Mouse (Mus musculus) forebrain, postnatal 0 days (tissue): ENCODE results near the gene Klhl20. TPM values are rescaled to one million over a fixed set of nuclear protein-coding genes. Genes with fewer than 3 reads are reported as not detected.

Experiments used
- ATAC-seq: fragments of 200-750 bp; cut with Nextera tagmentation; 2 replicates; pipeline ENCODE4 v1.8.0; 2017; ENCODE audit warnings: mild to moderate bottlenecking, moderate library complexity
- DNase-seq: peaks from one replicate; pipeline ENCODE4 v3.0.0-alpha.2; 2015
- H3K27ac ChIP-seq: fragments of 300-500 bp; sonication (generic); 2 replicates; pipeline ENCODE4 v1.5.1; 2014; ENCODE audit warnings: low read depth, mild to moderate bottlenecking, antibody characterized with exemption, low read length, moderate library complexity, mixed read lengths
- H3K27me3 ChIP-seq: fragments of 300-500 bp; sonication (generic); 2 replicates; pipeline ENCODE4 v1.6.1; 2014; ENCODE audit warnings: mild to moderate bottlenecking, low read length, mixed read lengths; ENCODE audit not compliant: insufficient read depth
- H3K36me3 ChIP-seq: fragments of 300-500 bp; sonication (generic); 2 replicates; pipeline ENCODE4 v1.6.1; 2014; ENCODE audit warnings: mild to moderate bottlenecking, moderate library complexity; ENCODE audit not compliant: insufficient read depth
- H3K4me1 ChIP-seq: fragments of 300-500 bp; sonication (generic); 2 replicates; pipeline ENCODE4 v1.6.1; 2014; ENCODE audit warnings: antibody characterized with exemption; ENCODE audit not compliant: insufficient read depth
- H3K4me2 ChIP-seq: fragments of 300-500 bp; sonication (generic); 2 replicates; pipeline ENCODE4 v1.6.1; 2014; ENCODE audit warnings: low read depth, mild to moderate bottlenecking, moderate library complexity
- H3K4me3 ChIP-seq: fragments of 300-500 bp; sonication (generic); 2 replicates; pipeline ENCODE4 v1.5.1; 2014; ENCODE audit warnings: low read depth, low read length, mixed read lengths
- H3K9ac ChIP-seq: fragments of 300-500 bp; sonication (generic); 2 replicates; pipeline ENCODE4 v1.6.1; 2014; ENCODE audit warnings: mild to moderate bottlenecking
- H3K9me3 ChIP-seq: fragments of 300-500 bp; sonication (generic); 2 replicates; pipeline ENCODE4 v1.6.1; 2016; ENCODE audit warnings: low read length
- CTCF ChIP-seq: sonication (generic); IDR thresholded peaks from 2 replicates; pipeline ENCODE4 v1.5.1; 2016; ENCODE audit warnings: antibody characterized with exemption, control low read depth, low read depth
- WGBS: fragments of 180-500 bp; shearing (Covaris S2); extraction: QIAGEN DNeasy Blood & Tissue Kit; methylation state at CpG from one replicate; pipeline ENCODE4 v1.1.7; 2014; 5-methylcytosine and 5-hydroxymethylcytosine counted together
- polyA plus RNA-seq: library from polyadenylated mRNA; unstranded; fragments of >200 nt; fragmentation: Nextera tagmentation; extraction: Ambion mirVana; gene quantifications from 2 replicates; pipeline ENCODE4 v1.2.1, GENCODE M21; 2015
- total RNA-seq: library from RNA; depleted of rRNA; stranded (reverse); fragments of >200 nt; gene quantifications from 2 replicates; pipeline ENCODE4 v1.2.3, GENCODE M21; 2014

The Klhl20 gene
- total and polyA plus RNA-seq, 2 experiments from 2014 or later, result 12.2 to 24.1 TPM

DNA sequence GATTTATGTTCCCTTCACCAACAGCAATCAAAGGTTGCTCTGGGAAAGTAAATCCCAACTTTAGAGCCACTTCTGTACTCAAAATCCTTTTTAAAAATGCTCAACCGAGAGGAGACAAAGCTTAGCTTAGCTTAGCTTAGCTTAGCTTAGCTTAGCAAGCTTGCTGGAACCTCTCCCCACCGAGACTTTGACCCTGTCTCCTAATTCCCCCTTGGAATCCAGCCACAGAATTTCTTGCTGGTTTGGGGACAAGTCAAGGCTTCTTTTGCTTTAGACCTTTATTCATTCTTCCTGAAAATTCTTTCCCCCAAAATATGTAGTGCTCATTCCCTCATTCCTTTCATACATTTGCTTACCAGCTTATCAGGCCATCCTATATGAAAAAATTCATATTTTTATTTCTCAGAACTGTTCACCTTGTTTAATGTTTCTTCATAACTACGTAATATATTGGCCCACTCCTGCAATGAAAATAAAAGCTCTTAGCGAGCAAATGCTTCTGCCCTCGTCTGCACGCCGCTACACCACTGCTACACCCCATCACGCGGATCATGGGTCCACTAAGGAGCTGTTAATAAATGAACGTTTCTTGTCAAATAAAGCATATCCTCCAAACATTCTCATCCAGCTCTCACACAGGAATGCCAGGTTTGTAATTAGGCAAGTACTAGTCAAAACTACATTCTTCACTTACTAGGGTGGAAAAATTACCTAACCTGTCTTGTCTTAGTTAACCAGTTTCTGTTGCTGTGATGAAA, 8.5 kb downstream of the Klhl20 start:
- Histone ChIP-seq H3K9ac (no peak overlapping the region), H3K27ac (no peak overlapping the region), H3K27me3 (no peaks in the 10 kb centered on the region), H3K4me3 (no peak overlapping the region), H3K9me3 (no peaks in the 10 kb centered on the region), H3K36me3 (peaks cover 4% of the 10 kb centered on the region; the same call in 1 of the 2 replicates), H3K4me1 (no peaks in the 10 kb centered on the region), H3K4me2 (no peak overlapping the region)
- no peak for TF ChIP-seq CTCF
- 86% methylated on average over 10 of the region's 10 CpGs for WGBS
- no peak for DNase-seq
- no peak for ATAC-seq

DNA sequence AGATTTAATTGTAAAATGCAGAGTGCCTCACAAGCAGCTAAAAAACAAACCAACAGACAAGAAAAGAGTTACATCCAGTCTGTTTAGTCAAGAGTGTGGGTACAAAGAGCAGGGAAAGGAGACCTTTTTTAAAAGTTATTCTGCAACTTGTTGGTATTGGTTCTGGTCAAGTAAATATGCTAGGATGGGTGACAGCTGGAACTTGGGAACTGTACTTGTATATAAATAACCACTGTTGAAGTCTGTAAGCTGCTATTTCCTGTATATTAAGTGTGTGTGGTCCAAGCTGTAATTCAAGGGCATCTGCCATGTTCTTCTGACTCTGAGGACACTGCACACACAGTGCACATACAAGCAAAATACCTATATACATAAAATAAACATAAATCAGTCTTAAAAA, 16.7 kb downstream of the Klhl20 start:
- ATAC-seq (no peak), DNase-seq (no peak)
- Histone ChIP-seq H3K9me3 (no peaks in the 10 kb centered on the region), H3K4me2 (no peak overlapping the region), H3K4me3 (no peak overlapping the region), H3K4me1 (no peaks in the 10 kb centered on the region), H3K27ac (no peak overlapping the region), H3K9ac (no peak overlapping the region), H3K27me3 (no peaks in the 10 kb centered on the region), H3K36me3 (peaks cover under 1% of the 10 kb centered on the region)
- TF ChIP-seq CTCF, result no peak

DNA sequence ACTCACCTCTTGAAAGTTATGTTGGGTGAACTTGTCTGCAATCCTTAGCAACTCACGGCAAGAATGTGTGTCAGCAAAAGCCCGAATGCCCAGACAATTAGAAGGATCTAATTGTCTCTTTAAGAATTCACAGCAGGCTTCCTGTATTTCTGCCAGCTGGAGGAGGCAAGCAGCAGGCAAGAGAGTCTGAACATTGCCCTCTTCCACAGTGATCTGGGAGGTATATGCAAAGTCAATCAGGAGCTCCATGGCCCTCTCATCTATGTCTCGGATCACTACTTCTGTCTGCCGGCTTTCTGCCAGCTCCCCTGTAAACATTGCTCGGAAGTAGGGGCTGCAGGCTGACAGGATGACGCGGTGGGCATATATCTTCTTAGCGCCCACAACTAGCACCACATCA, 22.1 kb downstream of the Klhl20 start:
- 80% methylated on average over 8 of the region's 8 CpGs for WGBS

DNA sequence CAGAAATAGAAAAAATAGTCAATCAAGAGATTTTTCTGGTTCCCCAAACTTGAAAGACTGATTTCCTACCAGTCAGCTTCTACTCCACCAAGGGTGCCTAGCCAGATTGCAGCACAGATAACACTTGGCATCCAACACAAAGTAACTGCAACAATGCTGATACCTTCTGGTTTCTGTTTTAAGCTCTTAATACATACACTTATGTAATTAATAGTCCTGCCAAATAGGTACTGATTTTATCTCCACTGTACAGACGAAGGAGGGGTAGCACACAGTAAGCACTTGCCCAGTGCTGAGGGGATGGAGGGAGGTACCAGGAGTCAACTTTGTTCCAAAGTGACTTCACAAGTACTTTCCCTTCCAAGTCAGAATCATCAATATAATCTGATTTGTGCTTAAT, 27.5 kb downstream of the Klhl20 start:
- Histone ChIP-seq H3K27me3 (no peaks in the 10 kb centered on the region), H3K36me3 (peaks cover 24% of the 10 kb centered on the region), H3K4me1 (no peaks in the 10 kb centered on the region), H3K9ac (no peak overlapping the region), H3K27ac (no peak overlapping the region), H3K4me2 (no peak overlapping the region), H3K4me3 (no peak overlapping the region), H3K9me3 (no peaks in the 10 kb centered on the region)
- ATAC-seq (no peak), DNase-seq (no peak)
- 92% methylated on average over 1 of the region's 1 CpGs for WGBS
- TF ChIP-seq CTCF, result no peak

More for the DNA sequence above, 22.1 kb downstream of the Klhl20 start:
- no peak for DNase-seq
- no peaks in the 10 kb centered on the region for H3K4me1 ChIP-seq
- peaks cover 15% of the 10 kb centered on the region for H3K36me3 ChIP-seq
- TF ChIP-seq CTCF, result no peak
- no peak overlapping the region for H3K4me3 ChIP-seq
- no peak overlapping the region for H3K9ac ChIP-seq
- H3K4me2 ChIP-seq, result no peak overlapping the region
- H3K27me3 ChIP-seq, result no peaks in the 10 kb centered on the region
- no peaks in the 10 kb centered on the region for H3K9me3 ChIP-seq
- ATAC-seq, result no peak
- no peak overlapping the region for H3K27ac ChIP-seq

- no peaks in the 10 kb centered on the region for H3K4me1 ChIP-seq
- DNase-seq, result no peak
- H3K9ac ChIP-seq, result no peak overlapping the region
- WGBS, result 97% methylated on average over 4 of the region's 4 CpGs
- no peak overlapping the region for H3K27ac ChIP-seq
- ATAC-seq, result no peak
- peaks cover 35% of the 10 kb centered on the region for H3K36me3 ChIP-seq
- TF ChIP-seq CTCF, result no peak
- H3K9me3 ChIP-seq, result no peaks in the 10 kb centered on the region
- H3K4me2 ChIP-seq, result no peak overlapping the region
- H3K27me3 ChIP-seq, result no peaks in the 10 kb centered on the region
- H3K4me3 ChIP-seq, result no peak overlapping the region
Observed at GRCm38 (mm10) chr1:161099721-161100405, 31.4 kb downstream of the Klhl20 start.

DNA sequence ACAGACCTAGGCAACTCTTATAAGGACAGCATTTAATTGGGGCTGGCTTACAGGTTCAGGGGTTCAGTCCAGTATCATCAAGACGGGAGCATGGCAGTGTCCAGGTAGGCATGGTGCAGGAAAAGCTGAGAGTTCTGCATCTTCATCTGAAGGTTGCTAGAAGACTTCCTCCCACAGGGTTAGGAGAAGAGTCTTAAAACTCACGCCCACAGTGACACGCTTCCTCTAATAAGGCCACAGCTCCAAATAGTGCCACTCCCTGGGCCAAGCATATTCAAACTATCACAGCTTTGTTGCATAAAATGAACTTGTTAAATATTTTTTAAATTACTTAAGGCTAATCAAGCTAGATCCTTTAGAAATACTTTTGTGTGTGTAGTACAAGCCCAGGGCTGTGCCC, 54.1 kb downstream of the Klhl20 start:
- Histone ChIP-seq H3K4me3 (no peak overlapping the region), H3K27ac (no peak overlapping the region), H3K9ac (no peak overlapping the region), H3K9me3 (no peaks in the 10 kb centered on the region), H3K4me1 (peaks cover 4% of the 10 kb centered on the region; the same call in 1 of the 2 replicates), H3K27me3 (no peaks in the 10 kb centered on the region), H3K4me2 (no peak overlapping the region), H3K36me3 (peaks cover 8% of the 10 kb centered on the region; the same call in 1 of the 2 replicates)
- 91% methylated on average over 3 of the region's 3 CpGs for WGBS
- TF ChIP-seq CTCF, result no peak
- DNase-seq (no peak), ATAC-seq (no peak)

DNA sequence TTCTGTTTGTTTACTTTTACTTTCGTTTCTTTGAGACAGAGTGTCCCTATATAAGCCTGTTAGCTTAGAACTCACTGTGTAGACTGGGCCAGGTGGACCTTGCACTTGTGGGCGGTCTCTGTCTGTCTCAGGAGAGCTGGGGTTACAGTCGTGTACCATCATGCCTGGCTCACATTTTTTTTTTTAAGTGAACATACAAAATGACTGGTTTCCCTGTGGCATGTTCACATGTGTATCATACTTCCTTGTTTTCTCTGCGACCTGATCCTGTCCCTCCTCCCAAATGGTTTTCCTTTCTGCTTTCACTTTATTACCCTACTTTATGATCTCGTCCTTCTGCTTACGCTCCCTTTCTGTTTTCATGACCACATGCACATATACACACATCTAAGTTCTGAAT, 55.1 kb downstream of the Klhl20 start:
- H3K9me3 ChIP-seq, result no peaks in the 10 kb centered on the region
- H3K4me1 ChIP-seq, result peaks cover 9% of the 10 kb centered on the region; the same call in 1 of the 2 replicates
- no peak overlapping the region for H3K27ac ChIP-seq
- peaks cover 8% of the 10 kb centered on the region; the same call in 1 of the 2 replicates for H3K36me3 ChIP-seq
- DNase-seq (no peak), ATAC-seq (no peak)
- TF ChIP-seq CTCF, result no peak
- H3K4me2 ChIP-seq, result no peak overlapping the region
- H3K4me3 ChIP-seq, result no peak overlapping the region
- H3K9ac ChIP-seq, result no peak overlapping the region
- WGBS, result 89% methylated on average over 6 of the region's 6 CpGs
- no peaks in the 10 kb centered on the region for H3K27me3 ChIP-seq
